Mouse (Mus musculus): Measurements from ENCODE around the gene Imp3.
"Not testable (repeated sequence)": the region's sequence is repeated elsewhere in the genome, so short reads cannot be mapped to it uniquely, and the experiment has no call there.

The Imp3 gene

GRCm38 (mm10) chr9:56923841-56924650, 13.2 kb upstream of the Imp3 start:
- DNase-seq, result peak; percentile 52 to 65

DNA sequence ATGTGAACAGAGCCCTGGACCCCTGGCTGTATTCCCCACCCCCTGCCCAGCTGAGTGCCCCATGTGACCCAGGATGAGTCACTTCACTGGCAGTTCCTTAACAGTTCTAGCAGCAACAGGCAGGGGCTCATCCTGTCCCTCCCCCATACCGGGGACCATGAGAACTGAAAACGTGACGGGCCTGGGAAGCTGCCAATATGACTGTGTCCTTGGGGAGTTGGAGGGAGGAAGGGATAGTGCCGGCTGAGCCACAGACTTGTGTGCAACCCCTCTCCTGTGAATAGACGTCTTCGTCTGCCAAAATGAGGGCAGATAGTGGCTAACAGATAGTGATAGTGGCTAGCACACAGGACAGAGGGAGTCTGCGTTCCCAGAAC, 12.6 kb upstream of the Imp3 start:
- DNase-seq, result peak; percentile 86 to 91

DNA sequence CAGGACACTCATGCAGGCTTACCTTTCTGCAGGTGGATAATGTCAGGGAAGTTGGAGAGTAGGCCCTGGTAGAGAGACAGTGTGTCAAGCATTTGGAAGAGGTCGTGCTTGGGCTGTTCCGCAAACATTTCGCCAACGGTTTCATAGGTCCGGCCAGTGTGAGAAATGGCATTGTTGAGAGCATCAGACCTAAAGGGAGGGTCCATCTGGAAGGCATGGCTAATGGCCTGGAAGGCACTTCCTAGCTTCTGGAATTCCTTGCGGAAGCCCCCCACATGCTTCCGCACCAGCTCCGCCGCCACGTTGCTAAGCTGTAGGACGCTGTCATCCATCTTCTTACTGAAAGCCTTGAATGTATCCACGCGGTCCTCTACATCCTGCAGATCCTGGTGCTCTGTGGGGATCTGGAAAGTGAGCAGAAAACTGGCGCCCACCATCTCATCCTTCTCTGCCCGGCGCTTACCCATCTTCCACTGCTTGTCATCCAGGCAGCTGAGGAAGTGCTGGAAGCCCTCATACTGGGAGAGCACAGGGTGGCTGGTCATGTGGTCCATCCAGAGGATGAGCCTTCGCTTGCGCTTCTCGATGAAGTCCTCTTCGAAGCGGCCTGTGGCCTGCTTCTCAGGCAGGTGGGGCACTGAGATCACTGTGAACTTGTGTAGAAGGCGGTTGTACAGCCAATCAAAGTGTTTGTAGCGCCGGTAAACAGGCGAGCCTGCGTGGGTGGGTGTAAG, 11.8 kb upstream of the Imp3 start:
- DNase-seq, result no peak

- DNase-seq, result no peak
Observed at GRCm38 (mm10) chr9:56926025-56926360, 11.3 kb upstream of the Imp3 start.

DNA sequence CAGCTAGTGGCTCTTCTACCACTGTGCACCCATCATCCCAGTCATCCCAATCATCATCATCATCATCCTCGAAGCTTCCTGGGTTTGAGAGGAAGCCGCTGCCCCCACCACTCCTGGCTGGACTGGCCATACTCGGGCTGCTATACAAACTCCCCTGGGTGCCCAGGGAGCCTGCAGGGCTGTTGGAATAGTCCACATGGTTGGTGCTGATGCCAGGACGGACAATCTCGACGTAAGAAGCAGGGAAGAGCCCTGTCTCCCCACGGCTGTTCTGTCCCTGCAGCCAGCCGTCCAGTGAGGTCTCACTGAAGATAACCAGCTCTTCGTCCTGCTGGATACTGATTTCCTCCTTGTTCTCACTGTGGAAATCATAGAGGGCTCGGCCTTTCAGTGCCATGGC, 10.9 kb upstream of the Imp3 start:
- DNase-seq, result no peak

DNA sequence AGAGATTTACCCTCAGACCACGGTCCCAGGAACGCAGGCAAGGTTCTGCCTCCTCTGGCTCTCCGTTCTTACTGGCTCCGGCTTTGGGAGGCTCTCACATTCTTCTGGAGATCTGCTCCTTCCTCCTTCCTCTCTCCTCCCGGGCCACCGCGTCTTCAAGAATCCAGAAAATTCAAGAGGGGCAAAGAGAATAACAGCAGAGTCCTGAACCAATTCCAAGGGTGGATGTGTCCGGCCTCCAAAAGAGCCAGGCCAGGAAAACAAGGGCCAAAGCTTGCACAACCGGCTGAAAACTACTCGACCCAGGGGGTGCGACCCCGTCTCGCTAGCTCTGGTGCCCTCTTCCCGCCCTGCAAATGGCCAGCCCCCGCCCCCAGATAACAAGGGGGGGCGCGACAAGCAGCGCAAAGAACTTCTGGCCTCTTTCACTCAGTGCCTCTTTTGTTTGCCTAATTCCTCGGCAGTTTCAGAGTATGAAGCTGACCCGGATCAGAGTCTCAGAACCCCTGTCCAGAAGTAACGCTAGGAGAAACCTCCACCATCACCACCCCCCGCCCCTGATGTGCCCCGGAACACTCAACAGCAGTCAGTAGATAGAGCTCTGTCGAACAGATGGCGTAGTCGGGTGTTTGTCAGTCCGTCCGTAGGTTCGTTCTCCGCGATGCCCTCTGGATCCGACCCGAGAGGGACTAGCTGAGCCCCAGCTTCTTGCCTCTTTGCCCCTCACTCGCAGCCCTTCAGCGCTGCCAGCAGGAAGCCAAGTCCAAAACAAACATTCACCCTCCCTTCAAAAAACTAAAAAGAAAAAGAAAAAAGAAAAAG, 9.9 kb upstream of the Imp3 start:
- DNase-seq, result peak; percentile 73 to 77

DNA sequence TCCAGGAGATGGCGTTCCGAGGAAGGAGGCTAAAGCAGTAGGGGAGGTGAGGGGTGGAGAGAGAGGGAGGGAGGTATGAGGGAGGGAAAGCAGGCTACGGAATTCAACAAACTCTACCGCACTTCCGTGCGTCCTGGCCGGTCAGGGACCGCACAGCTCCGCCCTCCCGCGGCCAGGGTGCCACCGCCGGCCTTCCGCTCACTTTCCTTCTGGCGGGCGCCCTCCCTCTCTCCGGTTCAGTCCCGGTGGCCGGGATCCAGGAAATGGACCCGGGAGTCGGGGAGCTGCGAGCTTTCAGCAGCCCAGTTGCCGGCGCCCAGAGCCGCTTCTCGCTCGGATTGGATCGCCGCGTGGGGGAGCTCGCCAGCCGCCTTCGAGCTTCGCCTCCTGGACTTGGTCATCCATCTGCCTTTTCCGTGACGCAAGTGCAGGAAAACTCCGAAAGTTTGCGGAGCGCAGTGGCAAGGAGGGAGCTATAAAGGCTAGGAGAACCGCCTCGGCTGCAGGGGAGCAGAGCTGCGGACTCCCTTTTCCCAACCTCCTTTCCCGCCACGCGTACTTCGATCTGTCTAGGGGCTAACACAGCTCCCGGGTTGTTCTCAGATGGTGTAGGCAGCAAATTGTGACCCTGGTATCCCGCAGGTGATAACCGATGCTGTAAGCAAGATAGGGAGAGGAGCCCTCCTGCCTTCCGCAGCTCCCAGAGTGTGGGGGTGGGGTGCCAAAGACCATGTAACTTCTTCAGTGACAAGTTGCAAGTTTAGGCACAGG, 9.0 kb upstream of the Imp3 start, which contains the start of gene Snx33:
TSS of gene Snx33 (minus strand) at position 331 of the 771 bp plus-strand sequence.
- DNase-seq, result peak; percentile 95 to 97

DNA sequence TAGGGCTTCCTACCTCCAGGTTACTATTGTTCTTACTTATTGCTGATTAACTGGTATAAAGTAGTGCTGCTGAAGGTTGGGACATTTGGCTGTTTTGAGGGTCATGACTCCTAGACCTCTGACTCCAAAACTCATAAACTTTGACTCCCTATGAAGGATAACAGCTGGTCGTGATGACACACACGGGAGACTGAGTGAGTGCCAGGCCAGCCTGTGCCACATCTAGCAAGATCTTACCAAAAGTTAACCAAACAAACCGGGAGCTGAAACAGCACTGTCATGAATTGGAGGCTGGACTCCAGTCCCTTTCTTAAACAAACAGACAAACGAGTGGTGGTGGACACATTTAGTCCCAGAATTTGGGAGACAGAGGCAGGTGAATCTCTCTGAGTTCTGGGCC, 7.8 kb upstream of the Imp3 start:
- no peak for DNase-seq

DNA sequence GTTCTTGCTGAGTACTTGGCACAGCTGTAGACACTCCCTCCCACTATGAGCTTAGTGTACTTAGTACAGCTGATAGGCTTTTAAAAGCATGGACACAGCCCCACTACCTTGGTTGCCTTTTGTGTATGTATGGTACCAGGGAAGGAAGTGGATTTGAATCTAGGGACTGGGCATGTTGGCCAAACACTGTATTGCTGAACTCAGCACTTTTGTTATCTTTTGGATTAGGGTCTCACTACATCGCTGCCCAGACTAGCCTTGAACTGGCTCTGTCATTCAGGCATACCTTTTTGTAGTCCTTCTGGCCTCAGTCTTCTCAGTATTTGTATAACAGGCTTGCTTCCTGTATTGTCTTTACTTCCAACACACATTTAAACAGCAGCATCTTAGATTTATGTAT, 6.7 kb upstream of the Imp3 start:
- no peak for DNase-seq

GRCm38 (mm10) chr9:56936861-56937222, 433 bp upstream of the Imp3 start:
- DNase-seq, result no peak

GRCm38 (mm10) chr9:56938374-56938773, 1.1 kb downstream of the Imp3 start:
- DNase-seq, result peak; percentile 17 to 57

DNA sequence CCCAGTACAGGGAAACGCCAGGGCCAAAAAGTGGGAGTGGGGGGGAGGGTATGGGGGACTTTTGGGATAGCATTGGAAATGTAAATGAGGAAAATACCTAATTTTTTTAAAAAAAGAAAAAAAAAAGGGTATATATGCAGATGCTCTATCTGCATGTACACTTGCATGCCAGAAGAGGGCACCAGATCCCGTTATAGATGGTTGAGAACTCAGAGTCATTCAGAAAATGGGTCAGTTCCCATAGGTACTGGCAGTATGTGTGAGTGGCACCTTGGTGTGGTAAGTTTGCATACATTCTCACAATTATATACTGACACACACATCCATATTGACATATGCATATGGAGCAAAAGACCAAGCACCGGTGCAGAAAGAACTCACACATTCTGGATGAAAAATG, 10.2 kb downstream of the Imp3 start:
- DNase-seq, result peak in 1 of 2 experiments; percentile 38

- DNase-seq, result not testable (repeated sequence)
Observed at GRCm38 (mm10) chr9:56948699-56949098, 11.4 kb downstream of the Imp3 start.

DNA sequence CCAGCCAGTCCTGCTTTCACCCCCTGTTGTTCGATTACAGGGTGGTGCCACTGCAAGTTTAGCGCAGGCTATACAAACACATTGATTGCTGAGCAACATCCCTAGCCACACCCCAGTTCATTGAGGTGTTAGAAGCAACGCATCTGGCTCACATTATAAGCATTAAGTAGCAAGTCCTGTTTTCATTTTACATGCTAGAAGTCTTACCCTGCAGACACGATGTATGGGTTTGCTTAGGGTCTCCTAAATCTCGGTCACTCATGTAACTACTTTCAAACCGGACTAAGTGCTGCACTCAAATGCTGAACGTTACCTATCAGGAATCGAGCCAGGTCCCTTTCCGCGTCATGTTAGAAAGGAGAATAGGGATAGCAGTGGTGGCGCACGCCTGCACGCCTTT, 12.5 kb downstream of the Imp3 start:
- peak in 1 of 2 experiments; percentile 5 for DNase-seq

- DNase-seq, result peak; percentile 98 to 99
Observed at GRCm38 (mm10) chr9:56950414-56951400, 13.4 kb downstream of the Imp3 start, which contains the start of gene Snupn. Gene Snupn (plus strand): TSS chr9:56950878.

GRCm38 (mm10) chr9:56953562-56953961, 16.3 kb downstream of the Imp3 start:
- DNase-seq, result no peak

DNA sequence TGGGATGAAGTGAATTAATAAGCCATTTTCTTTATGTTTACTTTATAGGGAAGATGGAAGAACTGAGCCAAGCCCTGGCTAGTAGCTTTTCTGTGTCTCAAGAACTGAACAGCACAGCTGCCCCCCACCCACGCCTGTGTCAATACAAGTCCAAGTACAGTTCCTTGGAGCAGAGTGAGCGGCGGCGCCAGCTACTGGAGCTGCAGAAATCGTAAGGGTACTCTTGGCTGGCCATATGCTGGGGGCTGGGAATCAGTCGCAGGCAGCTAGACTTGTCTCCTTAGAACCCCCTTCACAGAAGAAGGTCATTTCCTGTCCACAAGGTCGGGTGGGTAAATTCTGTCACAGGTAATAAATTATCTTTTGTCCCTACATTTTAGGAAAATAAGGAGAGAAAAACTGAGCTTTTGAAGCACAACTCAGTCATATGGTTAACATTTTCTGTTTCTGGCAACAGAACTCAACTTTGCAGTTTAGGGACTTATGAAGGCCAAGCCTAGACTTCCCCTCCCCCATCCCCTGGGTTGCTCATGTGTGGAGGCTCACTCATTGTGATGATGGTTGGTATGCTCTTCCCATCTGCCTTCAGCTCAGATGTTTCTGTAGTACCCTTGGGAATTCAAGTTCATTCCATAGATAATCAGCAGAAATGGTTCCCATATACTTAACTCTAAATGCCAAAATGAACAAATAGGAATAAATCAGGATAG, 19.8 kb downstream of the Imp3 start:
- no peak for DNase-seq

GRCm38 (mm10) chr9:56958689-56959088, 21.4 kb downstream of the Imp3 start:
- no peak for DNase-seq

DNA sequence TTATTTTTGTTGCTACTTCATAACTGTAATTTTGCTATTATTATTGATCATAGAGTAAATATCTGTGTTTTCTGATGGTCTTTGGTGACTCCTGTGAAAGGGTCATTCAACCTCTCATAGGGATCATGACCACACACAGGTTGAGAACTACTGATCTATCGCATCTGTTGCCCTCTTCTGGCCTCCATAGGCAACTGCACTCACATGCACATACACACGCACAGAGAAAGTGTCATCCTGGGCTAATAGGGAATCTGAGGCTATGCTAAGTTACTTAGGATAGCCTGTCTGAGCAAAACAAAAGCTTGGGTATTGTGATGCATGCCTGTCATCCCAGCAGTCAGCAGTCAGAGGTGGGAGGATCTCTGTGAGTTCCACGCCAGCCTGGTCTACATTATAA, 24.3 kb downstream of the Imp3 start:
- no peak for DNase-seq

DNA sequence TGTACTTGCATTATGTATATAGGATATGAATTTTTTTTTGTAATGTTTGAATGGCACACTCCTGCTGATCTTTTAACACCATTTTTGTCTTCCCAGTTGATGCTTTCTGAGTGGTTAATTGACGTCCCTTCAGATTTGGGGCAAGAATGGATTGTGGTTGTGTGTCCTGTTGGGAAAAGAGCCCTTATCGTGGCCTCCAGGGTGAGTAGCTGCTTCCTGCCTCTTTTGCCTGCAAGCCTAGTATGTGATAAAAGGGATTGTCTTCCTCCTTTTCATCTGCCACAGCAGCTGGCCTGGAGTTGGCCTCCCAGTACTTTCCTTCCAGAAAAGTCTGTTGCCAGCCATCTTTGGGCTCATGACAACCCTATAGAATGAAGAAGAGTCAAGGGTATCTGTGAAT, 32.9 kb downstream of the Imp3 start:
- DNase-seq, result no peak

All from lung, adult 18-20 months (tissue).